Mouse (Mus musculus) C3H10T1/2 (cell line): ENCODE results near the gene Sh2d7. TPM values are rescaled to one million over a fixed set of nuclear protein-coding genes. Genes with fewer than 3 reads are reported as not detected.

ENCODE experiments used
- polyA plus RNA-seq, 2 experiments: library from polyadenylated mRNA; unstranded; fragments of >200 nt; fragmentation: generic; extraction: Trizol; gene quantifications; one replicate each; pipeline ENCODE4 v1.2.1; 2012; ENCODE audit warnings: missing spikeins in 2 of 2

The Sh2d7 gene
- polyA plus RNA-seq = under 1 TPM in 1 of 2 experiments, not detected in 1; 0.08 TPM

DNA sequence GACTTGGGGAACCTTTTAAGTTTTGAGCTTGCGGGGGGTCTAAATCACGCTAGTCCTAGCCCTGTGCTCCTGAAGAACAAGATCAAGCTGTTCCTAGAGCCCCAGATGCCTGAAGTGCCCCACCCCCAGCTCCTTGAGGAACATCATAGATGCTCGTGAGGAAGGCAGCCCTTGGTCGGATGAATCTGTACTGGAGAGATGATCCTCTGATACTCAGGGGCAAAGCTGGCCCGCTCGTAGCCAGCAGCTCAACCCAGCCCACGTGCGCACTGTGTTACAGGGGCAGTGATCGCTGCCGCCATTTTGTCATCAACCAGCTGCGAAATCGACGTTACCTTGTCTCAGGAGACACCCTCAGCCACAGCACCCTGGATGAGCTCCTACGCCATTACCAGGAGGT, at the start of gene Sh2d7:
Sh2d7 (plus strand) TSS at position 301 of the 400 bp plus-strand sequence.

DNA sequence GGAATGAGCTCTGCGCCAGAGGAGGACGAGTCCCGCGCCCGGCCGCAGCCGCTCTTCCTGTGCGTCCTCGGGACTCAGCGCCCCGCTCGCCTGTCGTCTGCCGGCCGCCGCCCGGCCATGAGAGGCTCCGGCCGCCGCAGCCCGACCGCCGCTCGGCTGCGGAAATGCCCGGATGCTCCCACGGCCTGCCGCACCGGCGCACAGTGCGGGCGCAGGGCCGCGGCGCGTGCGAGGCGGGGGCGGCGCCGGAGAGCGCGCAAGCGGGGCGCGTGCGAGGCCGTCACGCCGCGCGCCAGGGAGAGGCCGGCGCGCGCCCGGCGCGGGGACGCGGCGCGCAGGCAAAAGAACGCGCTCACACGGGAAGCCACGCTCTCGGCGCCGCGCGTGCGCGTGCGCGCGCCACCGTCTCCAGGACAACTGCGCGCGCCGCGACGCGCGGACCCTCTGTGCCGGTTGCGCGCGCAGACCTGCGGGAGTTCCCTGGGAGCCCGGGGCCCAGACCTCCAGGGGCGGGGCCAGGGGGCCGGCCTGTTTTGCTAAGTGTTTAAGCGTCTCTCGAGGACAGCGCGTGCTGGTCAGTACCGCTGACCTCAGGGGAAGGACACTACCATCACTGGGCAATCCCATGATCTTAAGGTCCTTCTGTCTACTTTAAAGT, 37.2 kb upstream of the Sh2d7 start, which contains the start of gene Dmxl2:
Dmxl2 (minus strand) TSS at position 174 of the 658 bp plus-strand sequence.

DNA sequence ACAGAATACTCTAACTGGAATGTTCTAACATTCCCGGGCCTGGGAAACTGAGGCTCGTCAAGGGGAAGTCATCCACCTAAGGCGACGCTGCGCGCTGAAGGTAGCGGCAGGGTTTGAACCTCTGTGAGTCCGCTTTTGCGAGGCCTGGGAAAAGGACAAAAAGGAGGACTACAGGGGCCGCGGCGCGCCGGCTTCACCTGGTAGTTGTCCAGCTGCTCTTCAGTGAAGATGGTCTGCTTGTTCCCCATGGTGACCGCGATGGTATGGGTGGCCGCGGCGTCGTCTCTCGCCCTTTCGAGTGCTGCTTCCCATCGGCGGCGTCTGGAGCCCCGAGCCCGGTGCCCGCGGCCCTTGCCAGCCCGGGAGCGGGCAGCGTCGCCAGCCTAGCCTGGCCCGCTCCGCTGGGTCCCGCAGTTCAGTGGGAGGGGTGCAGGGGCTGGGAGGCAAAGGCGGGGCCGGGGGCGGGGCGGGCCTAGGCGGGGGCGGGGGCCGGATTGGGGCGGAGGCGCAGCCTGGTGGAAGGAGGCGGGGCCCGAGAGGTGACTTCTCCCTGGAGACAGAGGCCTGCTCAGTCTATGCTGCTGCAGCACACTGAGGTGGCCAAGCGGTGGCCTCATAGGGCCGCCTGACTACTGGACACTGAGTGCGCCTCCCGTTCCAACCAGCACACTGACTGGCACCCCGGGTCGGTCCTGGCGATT, 21.1 kb downstream of the Sh2d7 start, which contains the start of gene Cib2:
Cib2 (minus strand) TSS at position 448 of the 701 bp plus-strand sequence.

DNA sequence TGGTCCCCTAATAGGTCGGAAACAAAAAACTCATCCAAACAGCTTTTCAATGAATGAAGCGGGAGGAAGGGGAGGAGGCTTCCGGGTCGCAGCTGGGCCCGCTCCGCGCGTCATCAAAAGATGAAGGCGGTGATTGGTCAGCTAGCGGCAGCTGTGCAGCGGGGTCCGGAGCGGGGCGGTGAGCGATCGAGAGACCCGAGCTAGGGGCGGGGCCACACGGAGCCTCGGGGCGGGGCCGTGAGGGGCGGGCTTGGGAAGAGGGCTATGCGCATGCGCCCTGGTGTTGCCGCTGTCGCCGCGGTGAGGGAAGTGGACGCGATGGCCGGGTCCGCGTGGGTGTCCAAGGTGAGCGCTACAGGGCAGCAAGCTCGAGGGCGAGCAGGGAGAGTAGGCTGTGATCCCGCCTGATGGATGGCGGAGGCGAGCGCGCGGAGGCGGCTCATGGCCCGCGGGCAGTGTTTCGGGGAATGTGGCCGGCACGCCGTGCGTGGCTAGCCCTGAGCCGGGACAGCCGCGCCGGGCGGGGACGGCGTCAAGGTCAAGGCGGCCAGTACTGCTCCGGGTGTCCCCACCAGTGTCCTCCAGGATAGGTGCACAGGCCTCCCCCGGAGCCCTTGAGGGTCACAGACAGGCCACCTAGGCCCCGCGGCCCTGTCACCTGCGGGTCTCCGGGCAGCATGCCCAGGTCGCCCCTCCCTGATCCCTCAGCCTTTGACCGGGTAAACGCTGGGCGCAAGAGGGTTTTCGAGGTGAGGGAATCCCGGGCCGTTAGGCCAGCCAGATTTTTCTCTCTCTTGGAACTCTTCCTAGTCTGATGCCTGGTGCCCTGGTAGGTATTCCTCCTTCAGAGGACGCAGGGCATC, 47.6 kb downstream of the Sh2d7 start, which contains the start of gene Idh3a:
Idh3a (plus strand) TSS at position 136 of the 863 bp plus-strand sequence.

Other genes with a start within 250 kb of the Sh2d7 start
- under 1 TPM; 0.04 to 0.33 TPM for gene Dmxl2, start 37.4 kb upstream of the Sh2d7 start, polyA plus RNA-seq
- gene Cib2, start 21.2 kb downstream of the Sh2d7 start, polyA plus RNA-seq = 1 to 10 TPM in 1 of 2 experiments, under 1 TPM in 1; 0.12 to 2.0 TPM
- 10 to 100 TPM in 1 of 2 experiments, 1 to 10 TPM in 1; 7.3 to 24.2 TPM for gene Idh3a, start 47.4 kb downstream of the Sh2d7 start, polyA plus RNA-seq
- gene Acsbg1, start 122.9 kb downstream of the Sh2d7 start, polyA plus RNA-seq = 10 to 100 TPM in 1 of 2 experiments, 1 to 10 TPM in 1; 2.5 to 10.2 TPM
- 1 to 10 TPM in 1 of 2 experiments, under 1 TPM in 1; 0.54 to 6.9 TPM for gene Dnaja4, start 159.9 kb downstream of the Sh2d7 start, polyA plus RNA-seq
- gene Wdr61, start 195.5 kb downstream of the Sh2d7 start, polyA plus RNA-seq = 100 to 1,000 TPM in 1 of 2 experiments, 10 to 100 TPM in 1; 10.3 to 164 TPM
- gene Crabp1, start 225.8 kb downstream of the Sh2d7 start, polyA plus RNA-seq = 1 to 10 TPM in 1 of 2 experiments, under 1 TPM in 1; 0.08 to 4.6 TPM